Mouse (Mus musculus): ENCODE data around the gene Psmc4. TPM values are rescaled to one million over a fixed set of nuclear protein-coding genes. Genes with fewer than 3 reads are reported as not detected.

Gene Psmc4
- polyA plus RNA-seq, 1 experiment from 2014 or later, result 422 TPM

- Histone ChIP-seq H3K9ac (replicated peaks; ENCODE audit: low read length) (no peak overlapping the region), H3K36me3 (replicated peaks; ENCODE audit: control insufficient read depth, insufficient read depth, low read depth, low read length) (no peaks in the 10 kb centered on the region), H3K4me1 (ENCODE audit: control insufficient read depth, insufficient read depth, low read length) (no peaks in the 10 kb centered on the region), H3K4me2 (ENCODE audit: low read depth, low read length) (no peak overlapping the region), H3K9me3 (replicated peaks; ENCODE audit: control insufficient read depth, low read length) (no peaks in the 10 kb centered on the region), H3K4me3 (ENCODE audit: low read depth, low read length) (no peak overlapping the region), H3K27me3 (ENCODE audit: control insufficient read depth, insufficient read depth, low read length) (no peaks in the 10 kb centered on the region), H3K27ac (replicated peaks; ENCODE audit: low read depth, low read length) (no peak overlapping the region)
- DNase-seq (ENCODE audit: low spot score), result no peak
- 96% methylated on average over 3 of the region's 3 CpGs for WGBS
- ATAC-seq (replicated peaks; ENCODE audit: insufficient number of reproducible peaks, low FRiP score, low TSS enrichment, low read depth), result no peak
Observed at GRCm38 (mm10) chr7:28010271-28010670, 39.6 kb downstream of the Psmc4 start.

Other genes with a start within 250 kb of the Psmc4 start
- 2.6 and 2.9 TPM in 2 replicates for gene Zfp626, start 242.9 kb downstream of the Psmc4 start, polyA plus RNA-seq (2014; fragmentation: Nextera tagmentation; extraction: Ambion mirVana)
- 13.3 and 13.4 TPM in 2 replicates for gene Zfp59, start 211.5 kb downstream of the Psmc4 start, polyA plus RNA-seq (2014; fragmentation: Nextera tagmentation; extraction: Ambion mirVana)
- gene Zfp607a, start 192.6 kb downstream of the Psmc4 start, polyA plus RNA-seq (2014; fragmentation: Nextera tagmentation; extraction: Ambion mirVana), result 3.8 and 4.4 TPM in 2 replicates
- gene Zfp974, start 120.6 kb downstream of the Psmc4 start, polyA plus RNA-seq (2014; fragmentation: Nextera tagmentation; extraction: Ambion mirVana), result 8.9 and 11.9 TPM in 2 replicates
- 17.2 and 18.6 TPM in 2 replicates for gene Zfp780b, start 70.9 kb downstream of the Psmc4 start, polyA plus RNA-seq (2014; fragmentation: Nextera tagmentation; extraction: Ambion mirVana)
- 8.8 and 10.6 TPM in 2 replicates for gene Zfp850, start 36.0 kb downstream of the Psmc4 start, polyA plus RNA-seq (2014; fragmentation: Nextera tagmentation; extraction: Ambion mirVana)
- gene Fcgbp, start 21.1 kb upstream of the Psmc4 start, polyA plus RNA-seq (2014; fragmentation: Nextera tagmentation; extraction: Ambion mirVana), result 0.15 and 0.18 TPM in 2 replicates
- 0.06 TPM in 1 of 2 replicates, not detected in the other for gene 9530053A07Rik, start 79.4 kb upstream of the Psmc4 start, polyA plus RNA-seq (2014; fragmentation: Nextera tagmentation; extraction: Ambion mirVana)
- 40.5 and 46.6 TPM in 2 replicates for gene Fbl, start 119.6 kb upstream of the Psmc4 start, polyA plus RNA-seq (2014; fragmentation: Nextera tagmentation; extraction: Ambion mirVana)
- gene Dyrk1b, start 129.4 kb upstream of the Psmc4 start, polyA plus RNA-seq (2014; fragmentation: Nextera tagmentation; extraction: Ambion mirVana), result 14.1 and 14.3 TPM in 2 replicates
- gene Eid2, start 217.8 kb upstream of the Psmc4 start, polyA plus RNA-seq (2014; fragmentation: Nextera tagmentation; extraction: Ambion mirVana), result 10.4 and 19.9 TPM in 2 replicates
- 13.7 and 17.5 TPM in 2 replicates for gene Eid2b, start 227.6 kb upstream of the Psmc4 start, polyA plus RNA-seq (2014; fragmentation: Nextera tagmentation; extraction: Ambion mirVana)
- not detected in 2 replicates for gene Selenov, start 241.1 kb upstream of the Psmc4 start, polyA plus RNA-seq (2014; fragmentation: Nextera tagmentation; extraction: Ambion mirVana)

Data from embryonic facial prominence, embryonic 11.5 days (tissue).